Mouse (Mus musculus) heart, adult 2 months (tissue): ENCODE results near the gene Bik.

Experiments used
- CTCF ChIP-seq: fragments of 200-600 bp; IDR thresholded peaks from 2 replicates; pipeline ENCODE4 v1.8.1; 2022; ENCODE audit warnings: antibody characterized with exemption, mild to moderate bottlenecking, moderate library complexity
- EP300 ChIP-seq: fragments of 200-500 bp; IDR thresholded peaks from 2 replicates; pipeline ENCODE4 v1.6.1; 2011; ENCODE audit warnings: low read depth, low read length, control low read depth; ENCODE audit not compliant: insufficient read depth

- TF ChIP-seq CTCF (no peak), EP300 (0 out of 2 replicates have a peak, but pooled peaks have one; percentile 60)
Observed at GRCm38 (mm10) chr15:83523638-83524332, 2.9 kb upstream of the Bik start.
